Mouse (Mus musculus): ENCODE results near the gene Ccdc9. TPM values are rescaled to one million over a fixed set of nuclear protein-coding genes. Genes with fewer than 3 reads are reported as not detected.
A peak's percentile ranks its signal among the peaks of the same experiment; 100 is the strongest.

The Ccdc9 gene
- total and polyA plus RNA-seq, 3 experiments, result 63.6 to 97.1 TPM; not detected in 1

GRCm38 (mm10) chr7:16297616-16298015 is 11.0 kb upstream of the Ccdc9 start:
- H3K4me1 ChIP-seq (ENCODE audit: control insufficient read depth in 1 of 2, insufficient read depth in 2 of 2, low read length in 2 of 2), result peaks cover 0 to 15% of the 10 kb centered on the region in 2 experiments; a peak in 2 of 4 replicates
- DNase-seq (ENCODE audit: low read depth, low spot score), result no peak
- peak overlapping the region; percentile 66; the same call in 1 of the 2 replicates for H3K27ac ChIP-seq (ENCODE audit: control insufficient read depth, low read depth, low read length)
- H3K9ac ChIP-seq (ENCODE audit: control insufficient read depth, low read depth, low read length, poor library complexity, severe bottlenecking), result peak overlapping the region; percentile 52; the same call in 1 of the 2 replicates
- H3K79me2 ChIP-seq (ENCODE audit: control insufficient read depth, insufficient read depth, low read length, poor library complexity), result peaks cover 1% of the 10 kb centered on the region; the same call in 1 of the 2 replicates
- peaks cover 0 to 10% of the 10 kb centered on the region in 2 experiments; a peak in 2 of 4 replicates for H3K36me3 ChIP-seq (ENCODE audit: control insufficient read depth in 1 of 2, insufficient read depth in 2 of 2, low read length in 2 of 2)
- TF ChIP-seq EP300 (IDR thresholded peaks at IDR 0.05; ENCODE audit: low read depth in 1 of 2, low read length in 2 of 2) (no peak), CTCF (IDR thresholded peaks at IDR 0.05 in 2 of 3, conservative IDR thresholded peaks at IDR 0.05 in 1 of 3; ENCODE audit: control insufficient read depth in 1 of 3, insufficient read depth in 1 of 3, low read depth in 2 of 3, low read length in 3 of 3, poor library complexity in 1 of 3, severe bottlenecking in 1 of 3) (no peak), MAFK (IDR thresholded peaks at IDR 0.05; ENCODE audit: borderline replicate concordance, low read depth, low read length) (no peak)
- H3K27me3 ChIP-seq (ENCODE audit: control insufficient read depth in 1 of 2, insufficient read depth in 2 of 2, low read length in 2 of 2), result no peaks in the 10 kb centered on the region
- H3K9me3 ChIP-seq (replicated peaks; ENCODE audit: insufficient read depth, low read length), result no peaks in the 10 kb centered on the region
- no peak overlapping the region for H3K4me3 ChIP-seq (ENCODE audit: control insufficient read depth in 1 of 2, insufficient read depth in 1 of 2, low read depth in 2 of 2, low read length in 2 of 2)

DNA sequence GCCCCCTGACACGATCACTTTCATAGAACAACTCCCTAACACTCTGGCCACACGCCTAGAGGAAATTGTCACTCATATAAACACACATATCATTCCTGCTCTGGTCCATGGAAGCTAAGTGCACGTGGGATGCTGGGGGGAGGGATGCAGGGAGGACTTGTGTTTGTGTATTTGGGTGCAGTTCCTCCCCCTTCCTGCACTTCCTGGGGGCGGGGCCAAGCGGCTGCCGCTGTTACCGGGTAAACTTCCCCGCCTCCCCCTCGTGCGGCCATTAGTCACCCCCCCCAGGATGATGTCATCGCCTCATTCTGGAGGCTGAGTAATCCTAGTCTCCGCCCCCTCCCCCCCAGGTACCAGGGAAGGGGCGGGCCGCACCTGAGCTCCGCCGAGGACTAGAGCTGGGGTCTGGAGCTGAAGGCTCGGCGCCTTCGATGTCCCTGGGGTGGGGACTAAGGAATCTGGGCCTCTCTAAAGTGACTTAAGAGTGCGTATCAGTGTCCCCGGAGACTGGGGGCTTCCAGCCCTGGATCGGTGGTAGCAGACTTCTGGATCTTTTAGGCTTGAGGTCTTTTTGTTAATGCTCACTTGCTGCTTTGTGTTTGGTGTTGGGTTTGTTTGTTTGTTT is 10.3 kb upstream of the Ccdc9 start:
- TF ChIP-seq RAD21 (IDR thresholded peaks at IDR 0.05; ENCODE audit: low read depth, low read length), result no peak
- peak in 1 of 2 experiments; percentile 16; a peak in 1 of 4 replicates for TF ChIP-seq POLR2A (IDR thresholded peaks at IDR 0.05; ENCODE audit: control insufficient read depth in 1 of 2, insufficient read depth in 1 of 2, low read depth in 1 of 2, low read length in 2 of 2, poor library complexity in 1 of 2)
- TF ChIP-seq MYB (IDR thresholded peaks at IDR 0.05; ENCODE audit: low read depth, low read length), result no peak
- no peak for TF ChIP-seq MAFK (IDR thresholded peaks at IDR 0.05; ENCODE audit: borderline replicate concordance, low read depth, low read length)
- TF ChIP-seq TAL1 (IDR thresholded peaks at IDR 0.05; ENCODE audit: low read length), result no peak
- TF ChIP-seq RCOR1 (IDR thresholded peaks at IDR 0.05; ENCODE audit: low read depth, low read length), result no peak; the same call in 1 of the 2 replicates
- TF ChIP-seq POLR2AphosphoS5 (IDR thresholded peaks at IDR 0.05; ENCODE audit: borderline replicate concordance, low read depth, low read length), result no peak; the same call in 1 of the 2 replicates
- peak; percentile 95 for TF ChIP-seq SIN3A (IDR thresholded peaks at IDR 0.05; ENCODE audit: low read length)
- TF ChIP-seq ZC3H11A (IDR thresholded peaks at IDR 0.05; ENCODE audit: low read depth, low read length), result no peak
- TF ChIP-seq HCFC1 (IDR thresholded peaks at IDR 0.05; ENCODE audit: low read depth, low read length), result peak; percentile 65; the same call in 1 of the 2 replicates
- peak; percentile 90 for TF ChIP-seq ETS1 (IDR thresholded peaks at IDR 0.05; ENCODE audit: low read depth, low read length)
- TF ChIP-seq UBTF (IDR thresholded peaks at IDR 0.05; ENCODE audit: borderline replicate concordance, insufficient read depth, low read depth, low read length), result no peak
- no peak for TF ChIP-seq TBP (IDR thresholded peaks at IDR 0.05; ENCODE audit: low read depth, low read length)
- TF ChIP-seq ELF1 (IDR thresholded peaks at IDR 0.05; ENCODE audit: low read depth, low read length), result peak; percentile 78
- peak; percentile 98 for TF ChIP-seq MXI1 (IDR thresholded peaks at IDR 0.05; ENCODE audit: low read depth, low read length)
- no peak for TF ChIP-seq CHD1 (IDR thresholded peaks at IDR 0.05; ENCODE audit: low read depth, low read length)
- TF ChIP-seq MEF2A (IDR thresholded peaks at IDR 0.05; ENCODE audit: extremely low read depth, insufficient replicate concordance, low read depth, low read length, poor library complexity, severe bottlenecking), result no peak
- no peak for TF ChIP-seq GATA1 (IDR thresholded peaks at IDR 0.05; ENCODE audit: low read depth, low read length)
- TF ChIP-seq USF1 (IDR thresholded peaks at IDR 0.05; ENCODE audit: low read depth, low read length), result peak; percentile 48
- TF ChIP-seq MAZ (IDR thresholded peaks at IDR 0.05; ENCODE audit: low read depth, low read length), result peak; percentile 85
- TF ChIP-seq MAX (IDR thresholded peaks at IDR 0.05; ENCODE audit: low read length), result peak; percentile 86
- TF ChIP-seq BHLHE40 (IDR thresholded peaks at IDR 0.05; ENCODE audit: borderline replicate concordance, low read depth, low read length), result peak; percentile 78; the same call in 1 of the 2 replicates
- TF ChIP-seq MYC (IDR thresholded peaks at IDR 0.05; ENCODE audit: low read depth, low read length), result peak; percentile 66; the same call in 1 of the 2 replicates
- TF ChIP-seq USF2 (IDR thresholded peaks at IDR 0.05; ENCODE audit: borderline replicate concordance in 1 of 2, insufficient read depth in 1 of 2, low read depth in 1 of 2, low read length in 2 of 2), result no peak
- Histone ChIP-seq H3K4me3 (ENCODE audit: control insufficient read depth in 1 of 2, insufficient read depth in 1 of 2, low read depth in 2 of 2, low read length in 2 of 2) (peak overlapping the region; percentile 45 to 55), H3K4me1 (ENCODE audit: control insufficient read depth in 1 of 2, insufficient read depth in 2 of 2, low read length in 2 of 2) (peaks cover 0 to 15% of the 10 kb centered on the region in 2 experiments; a peak in 2 of 4 replicates), H3K36me3 (ENCODE audit: control insufficient read depth in 1 of 2, insufficient read depth in 2 of 2, low read length in 2 of 2) (peaks cover 0 to 10% of the 10 kb centered on the region in 2 experiments; a peak in 2 of 4 replicates), H3K9me3 (replicated peaks; ENCODE audit: insufficient read depth, low read length) (no peaks in the 10 kb centered on the region), H3K27ac (ENCODE audit: control insufficient read depth, low read depth, low read length) (peak overlapping the region; percentile 100), H3K27me3 (ENCODE audit: control insufficient read depth in 1 of 2, insufficient read depth in 2 of 2, low read length in 2 of 2) (no peaks in the 10 kb centered on the region), H3K79me2 (ENCODE audit: control insufficient read depth, insufficient read depth, low read length, poor library complexity) (peaks cover 1% of the 10 kb centered on the region; the same call in 1 of the 2 replicates), H3K9ac (ENCODE audit: control insufficient read depth, low read depth, low read length, poor library complexity, severe bottlenecking) (peak overlapping the region; percentile 98)
- DNase-seq (ENCODE audit: low read depth, low spot score), result peak; percentile 96
